Mouse (Mus musculus) ES-E14 (cell line): ENCODE results near the gene Rhob.

ENCODE experiments used
- CHD2 ChIP-seq: IDR thresholded peaks from 2 replicates; pipeline ENCODE4 v1.6.1; 2014; ENCODE audit warnings: mild to moderate bottlenecking, low read depth, low read length, inconsistent platforms
- HCFC1 ChIP-seq: IDR thresholded peaks from 2 replicates; pipeline ENCODE4 v1.6.1; 2012; ENCODE audit warnings: low read length, inconsistent platforms, borderline replicate concordance; ENCODE audit not compliant: insufficient read depth
- MAFK ChIP-seq: IDR thresholded peaks from 2 replicates; pipeline ENCODE4 v1.6.1; 2014; ENCODE audit warnings: mild to moderate bottlenecking, low read depth, low read length, inconsistent platforms; ENCODE audit not compliant: insufficient read depth
- ZC3H11A ChIP-seq: IDR thresholded peaks from 2 replicates; pipeline ENCODE4 v1.6.1; 2012; ENCODE audit warnings: low read depth, mild to moderate bottlenecking, inconsistent platforms, low read length, borderline replicate concordance
- ZNF384 ChIP-seq: IDR thresholded peaks from 2 replicates; pipeline ENCODE4 v1.6.1; 2012; ENCODE audit warnings: low read depth, low read length, inconsistent platforms

DNA sequence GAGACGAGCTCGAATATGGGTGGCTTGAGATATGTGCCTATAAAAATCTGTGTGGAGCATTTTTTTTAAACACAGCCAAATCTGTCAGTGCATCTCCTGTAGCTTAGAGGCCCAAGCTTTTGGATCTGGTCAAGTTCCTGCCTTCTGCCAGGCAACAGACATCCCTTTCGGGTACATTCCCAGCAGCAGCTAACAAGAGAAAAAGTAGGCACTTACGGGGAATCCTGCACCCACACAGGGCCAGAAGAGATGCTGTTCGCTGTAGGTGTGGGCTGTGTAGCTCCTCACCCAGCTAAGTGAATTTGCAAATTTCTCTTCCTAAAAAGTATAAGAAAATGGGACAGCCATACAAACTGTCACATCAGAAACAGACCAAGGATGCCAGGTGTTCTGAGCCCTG, 34.8 kb downstream of the Rhob start:
- TF ChIP-seq MAFK, result no peak
- no peak for TF ChIP-seq CHD2
- no peak for TF ChIP-seq ZC3H11A
- TF ChIP-seq HCFC1, result no peak
- TF ChIP-seq ZNF384, result no peak
